In the genomic region with DNA sequence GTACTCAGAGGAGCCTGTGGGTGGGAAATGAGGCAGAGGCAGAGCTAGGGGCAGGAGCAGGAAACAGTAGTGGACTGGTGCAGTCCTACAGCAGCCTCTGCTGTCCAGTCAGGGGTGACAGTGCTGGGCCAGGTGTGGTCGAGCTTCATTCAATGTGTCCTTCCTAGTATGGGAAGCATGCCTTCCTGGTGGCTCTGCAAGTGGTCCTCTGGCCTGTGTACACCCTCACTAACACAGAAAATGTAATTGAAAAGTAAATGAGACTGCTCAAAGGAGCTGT, we compare ENCODE assay signal across 8 mouse cellular contexts. TPM values are rescaled to one million over a fixed set of nuclear protein-coding genes. Genes with fewer than 3 reads are reported as not detected.
A peak's percentile ranks its signal among the peaks of the same experiment; 100 is the strongest.
DNase-seq lines count a peak whose midpoint lies in the region; ATAC-seq and TF ChIP-seq lines count a peak whose summit lies in the region.

No protein-coding gene starts in this region.

- TF ChIP-seq EP300 in lung, postnatal 0 days (IDR thresholded peaks at IDR 0.05): no peak
- TF ChIP-seq EP300 in heart, postnatal 0 days (IDR thresholded peaks at IDR 0.05; ENCODE audit: low read depth): no peak

- no peak for ATAC-seq in heart, embryonic 13.5 days (ENCODE audit: extremely low read depth, insufficient number of reproducible peaks, low FRiP score, low TSS enrichment)
- no peak for ATAC-seq in lung, postnatal 0 days
- no peak for ATAC-seq in heart, postnatal 0 days (ENCODE audit: insufficient read depth, low read depth)
- no peak for ATAC-seq in liver, embryonic 16.5 days (ENCODE audit: low read depth)

- peak overlapping the region; percentile 87 for H3K9ac ChIP-seq in heart, embryonic 13.5 days
- H3K9ac ChIP-seq in lung, postnatal 0 days (replicated peaks; ENCODE audit: low read depth): 0 out of 2 replicates have a peak overlapping the region, but pooled peaks have one; percentile 0
- H3K9ac ChIP-seq in heart, postnatal 0 days (replicated peaks; ENCODE audit: low read depth, low read length): no peak overlapping the region
- H3K9ac ChIP-seq in liver, embryonic 16.5 days (ENCODE audit: low read depth, low read length): 0 out of 2 replicates have a peak overlapping the region, but pooled peaks have one; percentile 22

- WGBS in heart, embryonic 13.5 days: 25% methylated on average over 1 of the region's 1 CpGs
- 37% methylated on average over 1 of the region's 1 CpGs for WGBS in lung, postnatal 0 days
- WGBS in heart, postnatal 0 days: 22% methylated on average over 1 of the region's 1 CpGs
- WGBS in liver, embryonic 16.5 days (ENCODE audit: insufficient replicate concordance): 41% methylated on average over 1 of the region's 1 CpGs

- peaks cover 64% of the 10 kb centered on the region for H3K4me1 ChIP-seq in heart, embryonic 13.5 days
- H3K4me1 ChIP-seq in lung, postnatal 0 days (ENCODE audit: insufficient read depth, low read depth, low read length): peaks cover 28% of the 10 kb centered on the region; the same call in 1 of the 2 replicates
- peaks cover 41% of the 10 kb centered on the region for H3K4me1 ChIP-seq in heart, postnatal 0 days (ENCODE audit: control insufficient read depth, insufficient read depth)
- H3K4me1 ChIP-seq in liver, embryonic 16.5 days (ENCODE audit: control insufficient read depth, low read depth, low read length): peaks cover 72% of the 10 kb centered on the region

- TF ChIP-seq CTCF in lung, postnatal 0 days (IDR thresholded peaks at IDR 0.05): no peak
- TF ChIP-seq CTCF in heart, postnatal 0 days (IDR thresholded peaks at IDR 0.05; ENCODE audit: low read depth): peak; percentile 6; the same call in 1 of the 2 replicates

- H3K9me3 ChIP-seq in heart, embryonic 13.5 days: no peaks in the 10 kb centered on the region
- no peaks in the 10 kb centered on the region for H3K9me3 ChIP-seq in lung, postnatal 0 days (ENCODE audit: low read length)
- no peaks in the 10 kb centered on the region for H3K9me3 ChIP-seq in heart, postnatal 0 days (replicated peaks; ENCODE audit: control insufficient read depth, low read length)
- H3K9me3 ChIP-seq in liver, embryonic 16.5 days (replicated peaks; ENCODE audit: control insufficient read depth, low read length): no peaks in the 10 kb centered on the region

- peak overlapping the region; percentile 99 for H3K4me2 ChIP-seq in heart, embryonic 13.5 days
- H3K4me2 ChIP-seq in lung, postnatal 0 days (replicated peaks; ENCODE audit: low read depth, low read length): no peak overlapping the region
- no peak overlapping the region for H3K4me2 ChIP-seq in heart, postnatal 0 days (ENCODE audit: low read depth, low read length)
- no peak overlapping the region for H3K4me2 ChIP-seq in liver, embryonic 16.5 days (ENCODE audit: low read depth, low read length)

- DNase-seq in heart, adult 8-10 months (ENCODE audit: low spot score): no peak
- no peak for DNase-seq in lung, postnatal 0 days (ENCODE audit: low spot score)
- DNase-seq in lung, postnatal 14 days: no peak
- no peak for DNase-seq in heart, postnatal 0 days (ENCODE audit: low spot score)
- no peak for DNase-seq in right cerebral cortex, postnatal 14 days
- DNase-seq in testis, postnatal 14 days (ENCODE audit: low spot score): no peak

- H3K4me3 ChIP-seq in heart, embryonic 13.5 days: 0 out of 2 replicates have a peak overlapping the region, but pooled peaks have one; percentile 95
- no peak overlapping the region for H3K4me3 ChIP-seq in lung, postnatal 0 days (ENCODE audit: low read depth, low read length)
- no peak overlapping the region for H3K4me3 ChIP-seq in heart, postnatal 0 days (ENCODE audit: low read depth, low read length)
- H3K4me3 ChIP-seq in liver, embryonic 16.5 days (ENCODE audit: low read depth, low read length): no peak overlapping the region

- no peaks in the 10 kb centered on the region for H3K27me3 ChIP-seq in heart, embryonic 13.5 days (replicated peaks)
- H3K27me3 ChIP-seq in lung, postnatal 0 days (replicated peaks; ENCODE audit: insufficient read depth, low read length): no peaks in the 10 kb centered on the region
- H3K27me3 ChIP-seq in heart, postnatal 0 days (ENCODE audit: control insufficient read depth, insufficient read depth, low read length): no peaks in the 10 kb centered on the region
- H3K27me3 ChIP-seq in liver, embryonic 16.5 days (ENCODE audit: control insufficient read depth, insufficient read depth, low read depth, low read length): no peaks in the 10 kb centered on the region

- peak overlapping the region; percentile 100 for H3K27ac ChIP-seq in heart, embryonic 13.5 days (replicated peaks)
- H3K27ac ChIP-seq in lung, postnatal 0 days (ENCODE audit: low read length): peak overlapping the region; percentile 67
- H3K27ac ChIP-seq in heart, postnatal 0 days (ENCODE audit: low read depth): peak overlapping the region; percentile 99
- H3K27ac ChIP-seq in liver, embryonic 16.5 days (ENCODE audit: low read length): peak overlapping the region; percentile 70

- H3K36me3 ChIP-seq in heart, embryonic 13.5 days: peaks cover 9% of the 10 kb centered on the region; the same call in 1 of the 2 replicates
- H3K36me3 ChIP-seq in lung, postnatal 0 days (ENCODE audit: insufficient read depth, low read length): no peaks in the 10 kb centered on the region
- no peaks in the 10 kb centered on the region for H3K36me3 ChIP-seq in heart, postnatal 0 days (replicated peaks; ENCODE audit: control insufficient read depth, insufficient read depth, low read length)
- no peaks in the 10 kb centered on the region for H3K36me3 ChIP-seq in liver, embryonic 16.5 days (ENCODE audit: control insufficient read depth, insufficient read depth)

RNA-seq across cellular contexts. Expression of a gene that starts 3.6 kb away (rescaled TPM):
- polyA plus RNA-seq in heart, embryonic 13.5 days (2015; fragmentation: Nextera tagmentation; extraction: Ambion mirVana): 3.3 and 3.5 TPM in 2 replicates
- total RNA-seq in heart, adult 8-10 months (2022): 10 to 100 TPM in 3 of 4 experiments, 1 to 10 TPM in 1; 7.4 to 13.4 (median 10.2) TPM
- polyA plus RNA-seq in lung, postnatal 0 days (2015; fragmentation: Nextera tagmentation; extraction: Ambion mirVana): 4.7 and 4.9 TPM in 2 replicates
- 9.0 TPM in 2 replicates for total RNA-seq in heart, postnatal 0 days (2014; rRNA removed; ENCODE audit: low replicate concordance)
- 1.8 and 2.3 TPM in 2 replicates for polyA plus RNA-seq in heart, postnatal 0 days (2015; fragmentation: Nextera tagmentation; extraction: Ambion mirVana)
- 0.90 and 1.2 TPM in 2 replicates for polyA plus RNA-seq in liver, embryonic 16.5 days (2015; fragmentation: Nextera tagmentation; extraction: Ambion mirVana)
